Mouse (Mus musculus) midbrain, postnatal 0 days (tissue): ENCODE data around the gene Nap1l1. TPM values are rescaled to one million over a fixed set of nuclear protein-coding genes. Genes with fewer than 3 reads are reported as not detected.
A peak's percentile ranks its signal among the peaks of the same experiment; 100 is the strongest.
"Not testable (repeated sequence)": the region's sequence is repeated elsewhere in the genome, so short reads cannot be mapped to it uniquely, and the experiment has no call there.

Experiments used
- ATAC-seq: fragments of 200-750 bp; cut with Nextera tagmentation; 2 replicates; pipeline ENCODE4 v1.8.0; 2017; ENCODE audit warnings: moderate number of reproducible peaks, mild to moderate bottlenecking, moderate TSS enrichment, moderate library complexity; ENCODE audit not compliant: low FRiP score
- DNase-seq: peaks from one replicate; pipeline ENCODE4 v3.0.0-alpha.2; 2015; ENCODE audit warnings: low spot score
- H3K27ac ChIP-seq: fragments of 300-500 bp; sonication (generic); 2 replicates; pipeline ENCODE4 v1.5.1; 2014; ENCODE audit warnings: low read depth, mild to moderate bottlenecking, low read length, mixed read lengths
- H3K27me3 ChIP-seq: fragments of 300-500 bp; sonication (generic); 2 replicates; pipeline ENCODE4 v1.6.1; 2014; ENCODE audit warnings: low read length, control low read depth, mixed read lengths; ENCODE audit not compliant: insufficient read depth
- H3K36me3 ChIP-seq: fragments of 300-500 bp; sonication (generic); 2 replicates; pipeline ENCODE4 v1.6.1; 2014; ENCODE audit warnings: low read length, control low read depth, mixed read lengths; ENCODE audit not compliant: insufficient read depth
- H3K4me1 ChIP-seq: fragments of 300-500 bp; sonication (generic); 2 replicates; pipeline ENCODE4 v1.6.1; 2014; ENCODE audit warnings: mild to moderate bottlenecking, control low read depth, antibody characterized with exemption, low read length, mixed read lengths; ENCODE audit not compliant: insufficient read depth
- H3K4me2 ChIP-seq: fragments of 300-500 bp; sonication (generic); 2 replicates; pipeline ENCODE4 v1.6.1; 2014; ENCODE audit warnings: low read depth, mild to moderate bottlenecking, low read length, mixed read lengths; ENCODE audit not compliant: poor library complexity, severe bottlenecking
- H3K4me3 ChIP-seq: fragments of 300-500 bp; sonication (generic); 2 replicates; pipeline ENCODE4 v1.5.1; 2014; ENCODE audit warnings: low read depth, mild to moderate bottlenecking, low read length, moderate library complexity
- H3K9ac ChIP-seq: fragments of 300-500 bp; sonication (generic); replicated peaks from 2 replicates; pipeline ENCODE4 v1.6.1; 2014; ENCODE audit warnings: mild to moderate bottlenecking, low read length, moderate library complexity, mixed read lengths; ENCODE audit not compliant: poor library complexity, severe bottlenecking
- H3K9me3 ChIP-seq: fragments of 300-500 bp; sonication (generic); 2 replicates; pipeline ENCODE4 v1.6.1; 2016; ENCODE audit warnings: low read length, control low read depth
- CTCF ChIP-seq: IDR thresholded peaks from 2 replicates; pipeline ENCODE4 v1.5.1; 2016; ENCODE audit warnings: antibody characterized with exemption, mild to moderate bottlenecking
- WGBS: fragments of 180-500 bp; shearing (Covaris S2); extraction: QIAGEN DNeasy Blood & Tissue Kit; methylation state at CpG from one replicate; pipeline ENCODE4 v1.1.7; 2014; 5-methylcytosine and 5-hydroxymethylcytosine counted together
- polyA plus RNA-seq: library from polyadenylated mRNA; unstranded; fragments of >200 nt; fragmentation: Nextera tagmentation; extraction: Ambion mirVana; gene quantifications from 2 replicates; pipeline ENCODE4 v1.2.1, GENCODE M21; 2015
- total RNA-seq: library from RNA; depleted of rRNA; stranded (reverse); fragments of >200 nt; gene quantifications from 2 replicates; pipeline ENCODE4 v1.2.3, GENCODE M21; 2014

The Nap1l1 gene
- total and polyA plus RNA-seq, 2 experiments from 2014 or later = 57.1 to 171 TPM

GRCm38 (mm10) chr10:111449662-111450061 lies 23.4 kb upstream of the Nap1l1 start:
- ATAC-seq = not testable (repeated sequence)
- 57% methylated on average over 5 of the region's 5 CpGs for WGBS

GRCm38 (mm10) chr10:111451683-111452322 lies 21.2 kb upstream of the Nap1l1 start:
- Histone ChIP-seq H3K9ac (no peak overlapping the region), H3K27me3 (no peaks in the 10 kb centered on the region), H3K4me3 (no peak overlapping the region), H3K36me3 (no peaks in the 10 kb centered on the region), H3K27ac (no peak overlapping the region), H3K4me2 (no peak overlapping the region), H3K9me3 (no peaks in the 10 kb centered on the region), H3K4me1 (no peaks in the 10 kb centered on the region)
- TF ChIP-seq CTCF = no peak
- DNase-seq (no peak), ATAC-seq (no peak)
- 83% methylated on average over 1 of the region's 1 CpGs for whole genome bisulfite sequencing

More at GRCm38 (mm10) chr10:111449662-111450061, 23.4 kb upstream of the Nap1l1 start:
- not testable (repeated sequence) for H3K9me3 ChIP-seq, H3K36me3 ChIP-seq, H3K4me2 ChIP-seq, H3K4me1 ChIP-seq, H3K4me3 ChIP-seq, H3K9ac ChIP-seq, H3K27me3 ChIP-seq, DNase-seq, H3K27ac ChIP-seq
- peak; percentile 5; the same call in 1 of the 2 replicates for TF ChIP-seq CTCF

GRCm38 (mm10) chr10:111452426-111452825 lies 20.6 kb upstream of the Nap1l1 start:
- no peak overlapping the region for H3K27ac ChIP-seq
- TF ChIP-seq CTCF = no peak
- ATAC-seq (no peak), DNase-seq (no peak)
- H3K4me1 ChIP-seq = no peaks in the 10 kb centered on the region
- 89% methylated on average over 11 of the region's 11 CpGs for WGBS
- H3K4me3 ChIP-seq = no peak overlapping the region
- H3K9me3 ChIP-seq = no peaks in the 10 kb centered on the region
- no peak overlapping the region for H3K4me2 ChIP-seq
- H3K27me3 ChIP-seq = no peaks in the 10 kb centered on the region
- H3K9ac ChIP-seq = no peak overlapping the region
- no peaks in the 10 kb centered on the region for H3K36me3 ChIP-seq

- H3K4me3 ChIP-seq = no peak overlapping the region
- H3K9me3 ChIP-seq = no peaks in the 10 kb centered on the region
- ATAC-seq (no peak), DNase-seq (no peak)
- no peaks in the 10 kb centered on the region for H3K36me3 ChIP-seq
- no peaks in the 10 kb centered on the region for H3K4me1 ChIP-seq
- WGBS = 86% methylated on average over 8 of the region's 8 CpGs
- H3K4me2 ChIP-seq = no peak overlapping the region
- no peak overlapping the region for H3K27ac ChIP-seq
- no peak for TF ChIP-seq CTCF
- no peaks in the 10 kb centered on the region for H3K27me3 ChIP-seq
- H3K9ac ChIP-seq = no peak overlapping the region
These were observed 18.2 kb upstream of the Nap1l1 start for GRCm38 (mm10) chr10:111454698-111455308.

GRCm38 (mm10) chr10:111458088-111458487 lies 14.9 kb upstream of the Nap1l1 start:
- no peaks in the 10 kb centered on the region for H3K9me3 ChIP-seq
- ATAC-seq (no peak), DNase-seq (no peak)
- no peaks in the 10 kb centered on the region for H3K36me3 ChIP-seq
- H3K27ac ChIP-seq = no peak overlapping the region
- H3K4me3 ChIP-seq = no peak overlapping the region
- no peaks in the 10 kb centered on the region for H3K27me3 ChIP-seq
- H3K9ac ChIP-seq = no peak overlapping the region
- WGBS = 72% methylated on average over 7 of the region's 7 CpGs
- no peaks in the 10 kb centered on the region for H3K4me1 ChIP-seq
- no peak overlapping the region for H3K4me2 ChIP-seq
- no peak for TF ChIP-seq CTCF

GRCm38 (mm10) chr10:111459040-111459439 lies 14.0 kb upstream of the Nap1l1 start:
- DNase-seq = peak; percentile 8
- H3K27me3 ChIP-seq = no peaks in the 10 kb centered on the region
- H3K9ac ChIP-seq = no peak overlapping the region

More at GRCm38 (mm10) chr10:111459040-111459439, 14.0 kb upstream of the Nap1l1 start:
- no peak for ATAC-seq
- Histone ChIP-seq H3K9me3 (no peaks in the 10 kb centered on the region), H3K4me2 (no peak overlapping the region), H3K27ac (no peak overlapping the region), H3K4me3 (no peak overlapping the region), H3K36me3 (no peaks in the 10 kb centered on the region), H3K4me1 (no peaks in the 10 kb centered on the region)
- no peak for TF ChIP-seq CTCF
- WGBS = 66% methylated on average over 9 of the region's 9 CpGs
